Mouse (Mus musculus) embryo, embryonic 10 days (tissue): ENCODE measurements at regions not wholly inside any gene's neighbourhood (a gene's known extent, or its start where the extent isn't known, plus 50 kb on each side); places are given as distances from the start of the nearest gene placed in this dataset.

Source experiments
- DNase-seq: peaks from one replicate; pipeline ENCODE4 v3.0.0-alpha.2; 2015; ENCODE audit warnings: low spot score

DNA sequence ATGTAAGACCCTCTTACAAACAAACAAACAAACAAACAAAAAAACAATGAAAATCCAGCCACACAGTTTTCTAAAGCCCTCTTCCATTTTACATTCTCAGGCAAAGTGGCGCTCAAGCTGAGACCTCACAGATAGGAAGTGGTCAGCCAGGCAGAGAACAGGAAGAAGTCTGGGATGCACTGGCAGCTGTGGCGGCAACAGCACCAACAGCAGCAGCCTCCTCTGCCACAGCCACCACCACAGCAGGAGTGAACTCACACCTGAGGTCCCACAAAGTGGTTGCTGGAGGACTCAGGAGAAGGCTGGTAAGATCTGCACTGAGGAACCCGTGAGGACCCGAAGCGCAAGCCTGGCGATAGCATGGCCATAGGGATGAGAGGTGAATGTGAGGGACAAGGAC lies 156.3 kb downstream of the Grm4 start:
- no peak for DNase-seq

DNA sequence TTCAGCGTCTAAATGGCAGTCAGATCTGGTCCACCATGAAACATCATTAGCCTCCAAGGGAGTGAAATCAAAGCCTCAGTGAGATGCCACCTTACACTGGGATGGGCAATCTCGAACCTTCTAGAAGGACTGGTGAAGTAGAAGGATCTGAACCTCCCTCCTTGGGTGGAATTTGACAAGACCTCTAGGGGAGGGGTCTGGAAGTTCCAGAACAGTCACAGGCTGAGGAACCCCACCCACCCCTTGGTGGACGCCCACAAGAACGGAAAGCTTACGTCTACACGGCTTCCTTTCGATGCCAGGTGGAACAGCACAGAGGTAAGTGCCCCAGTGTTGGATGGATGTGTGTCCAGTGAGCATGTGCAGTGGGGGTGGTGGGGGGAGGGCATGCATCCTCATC lies 156.9 kb downstream of the Grm4 start:
- DNase-seq: no peak

DNA sequence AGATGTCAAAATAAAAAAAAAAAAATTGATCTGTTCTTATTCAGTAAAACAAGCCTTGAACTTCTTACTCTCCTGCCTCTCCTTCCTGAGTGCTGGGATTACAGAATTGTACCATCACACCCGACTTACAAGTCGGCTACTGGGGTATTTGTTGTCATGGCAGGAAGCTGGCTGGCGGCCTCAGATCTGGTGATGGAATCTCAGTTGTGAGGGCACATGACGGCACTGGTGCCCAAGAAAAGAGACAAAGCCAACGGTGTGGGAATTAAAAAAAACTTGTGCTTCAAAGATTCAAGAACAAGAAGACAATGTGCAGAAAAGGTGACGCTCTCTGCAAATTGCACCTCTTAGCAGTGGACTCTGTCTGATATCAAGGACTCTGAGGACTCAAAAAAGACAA lies 157.3 kb downstream of the Grm4 start:
- DNase-seq: no peak

DNA sequence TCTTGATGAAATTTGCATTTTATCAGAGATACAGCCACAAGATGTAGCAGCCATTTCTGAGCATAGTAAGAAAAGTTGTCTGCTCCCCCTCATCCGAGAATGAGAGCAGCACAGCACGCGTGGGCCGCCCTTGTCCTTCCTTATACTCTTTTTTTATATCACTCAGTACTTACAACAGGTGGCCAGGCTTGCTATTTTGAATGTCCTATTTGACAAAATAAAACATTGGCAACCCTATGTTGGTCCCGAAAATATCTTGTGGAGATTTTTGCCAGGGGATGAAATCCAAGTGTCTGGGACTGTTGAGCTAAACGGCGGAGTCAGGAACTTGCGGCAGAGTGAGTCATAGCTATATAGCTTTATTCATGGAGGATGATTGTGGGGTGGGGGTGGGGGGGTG lies 158.0 kb upstream of the Lemd2 start:
- DNase-seq: no peak

DNA sequence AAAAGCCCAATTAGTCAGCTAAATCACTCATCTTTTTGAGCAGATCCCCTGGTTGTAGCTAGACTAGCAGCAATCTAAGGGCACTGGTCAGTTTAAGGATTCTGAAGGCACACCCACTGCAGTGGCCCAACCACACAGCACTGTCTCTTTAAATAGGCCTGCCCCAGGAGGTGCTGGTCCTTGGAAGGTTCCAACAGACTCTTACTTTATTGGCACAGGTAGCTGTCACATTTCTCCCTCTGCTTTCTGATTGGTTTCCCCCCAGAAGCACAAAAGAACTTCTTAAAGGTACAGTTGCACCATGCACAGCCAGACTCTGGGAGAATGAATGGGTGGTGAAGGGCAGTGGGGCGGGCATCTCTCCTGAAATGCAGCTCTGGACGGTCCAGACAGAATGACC lies 157.1 kb upstream of the Lemd2 start:
- no peak for DNase-seq

DNA sequence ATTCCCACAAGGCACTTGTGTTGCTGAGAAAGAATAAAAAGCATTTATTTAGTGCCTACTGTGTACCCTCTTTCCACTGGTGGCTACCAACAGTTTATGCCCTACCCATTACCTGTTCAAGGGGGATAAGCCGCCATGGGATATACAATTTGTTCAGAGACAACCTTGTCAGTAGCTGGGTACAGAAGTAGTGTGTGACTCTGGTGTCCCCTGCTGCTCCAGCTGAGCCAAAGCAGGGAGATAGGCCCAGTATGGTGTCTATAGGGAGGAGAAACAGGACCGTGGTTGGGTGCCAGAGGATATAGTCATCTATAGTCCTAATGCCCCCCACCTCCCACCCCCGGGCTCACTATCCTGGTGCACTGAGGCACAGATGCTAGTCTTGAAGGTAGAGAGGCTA lies 152.6 kb upstream of the Lemd2 start:
- DNase-seq: no peak

DNA sequence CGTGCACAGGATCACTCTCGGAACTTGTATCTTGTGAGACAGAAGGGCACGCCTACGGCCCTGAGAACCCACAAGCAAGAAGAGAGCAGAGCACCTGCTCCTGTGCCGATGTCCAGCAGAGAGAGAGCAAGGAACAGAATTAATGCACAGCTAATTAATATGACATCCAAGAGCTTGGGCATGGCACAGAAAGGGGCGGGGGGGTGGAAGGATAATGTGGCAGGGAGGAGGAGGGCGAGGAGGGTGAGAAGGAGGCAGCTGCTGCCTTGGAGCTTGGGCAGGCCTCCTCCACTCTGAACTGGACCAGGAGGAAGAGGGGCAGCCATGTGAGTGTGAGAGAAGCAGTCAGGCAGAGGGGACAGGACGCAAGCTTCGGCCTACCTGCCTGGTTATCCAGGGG lies 151.4 kb upstream of the Lemd2 start:
- no peak for DNase-seq

DNA sequence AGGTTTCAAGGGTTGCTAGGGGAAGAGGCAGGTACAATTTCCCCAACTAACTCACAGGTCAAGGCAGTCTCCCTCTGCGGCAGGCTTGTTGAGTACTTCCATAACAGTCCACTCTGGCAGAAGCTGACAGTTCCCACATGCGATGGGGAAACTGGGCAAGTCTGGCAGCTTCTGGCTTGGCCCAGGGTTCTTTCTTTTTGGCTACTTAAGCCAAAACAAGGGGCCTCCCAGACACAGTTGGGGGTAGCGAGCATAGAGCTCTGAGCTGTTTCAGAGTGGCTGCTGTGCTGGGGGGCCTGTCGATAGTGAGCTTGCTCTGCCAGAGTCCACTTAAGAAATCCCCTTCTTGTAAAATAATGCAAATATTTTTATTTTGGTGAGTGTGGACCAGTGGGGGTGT lies 150.8 kb upstream of the Lemd2 start:
- DNase-seq: no peak

DNA sequence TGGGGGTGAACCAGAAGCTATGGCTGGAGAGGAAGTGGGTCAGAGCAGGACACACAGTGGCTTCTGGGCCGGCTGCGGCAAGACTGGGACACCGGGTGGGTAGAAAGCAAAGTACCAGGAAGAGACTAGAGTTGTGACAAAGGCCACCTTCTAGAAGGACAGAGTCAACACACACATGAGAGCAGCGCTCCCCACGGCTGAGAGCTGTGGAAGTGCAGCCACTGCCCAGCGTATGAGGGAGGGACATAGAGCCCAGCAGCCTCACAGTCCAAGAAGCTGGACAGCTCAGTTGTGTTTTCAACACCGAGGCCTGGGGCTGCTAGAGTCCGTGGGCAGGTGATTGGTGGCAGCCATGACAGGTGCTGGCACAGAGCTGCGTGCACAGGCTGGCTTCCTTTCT lies 145.6 kb upstream of the Lemd2 start:
- DNase-seq: no peak

DNA sequence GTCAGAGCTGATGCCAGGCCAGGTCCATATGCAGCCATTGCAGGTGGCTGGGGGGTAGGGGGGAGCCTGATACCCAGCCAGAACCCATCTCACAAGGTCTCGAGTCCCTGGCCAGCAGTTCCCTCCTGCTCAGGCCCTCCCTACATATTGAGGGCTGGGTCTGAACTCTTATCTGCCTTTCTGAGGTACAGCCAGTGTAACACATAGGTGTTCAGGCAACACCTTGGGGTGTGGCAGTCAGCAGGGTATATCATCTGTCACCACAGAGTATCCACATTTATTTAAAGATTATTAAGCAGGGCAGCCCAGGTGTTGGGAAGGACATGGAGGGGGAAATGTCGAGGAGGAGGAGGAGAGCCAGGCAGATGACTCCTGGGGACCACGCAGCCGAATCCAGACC lies 145.2 kb upstream of the Lemd2 start:
- no peak for DNase-seq

DNA sequence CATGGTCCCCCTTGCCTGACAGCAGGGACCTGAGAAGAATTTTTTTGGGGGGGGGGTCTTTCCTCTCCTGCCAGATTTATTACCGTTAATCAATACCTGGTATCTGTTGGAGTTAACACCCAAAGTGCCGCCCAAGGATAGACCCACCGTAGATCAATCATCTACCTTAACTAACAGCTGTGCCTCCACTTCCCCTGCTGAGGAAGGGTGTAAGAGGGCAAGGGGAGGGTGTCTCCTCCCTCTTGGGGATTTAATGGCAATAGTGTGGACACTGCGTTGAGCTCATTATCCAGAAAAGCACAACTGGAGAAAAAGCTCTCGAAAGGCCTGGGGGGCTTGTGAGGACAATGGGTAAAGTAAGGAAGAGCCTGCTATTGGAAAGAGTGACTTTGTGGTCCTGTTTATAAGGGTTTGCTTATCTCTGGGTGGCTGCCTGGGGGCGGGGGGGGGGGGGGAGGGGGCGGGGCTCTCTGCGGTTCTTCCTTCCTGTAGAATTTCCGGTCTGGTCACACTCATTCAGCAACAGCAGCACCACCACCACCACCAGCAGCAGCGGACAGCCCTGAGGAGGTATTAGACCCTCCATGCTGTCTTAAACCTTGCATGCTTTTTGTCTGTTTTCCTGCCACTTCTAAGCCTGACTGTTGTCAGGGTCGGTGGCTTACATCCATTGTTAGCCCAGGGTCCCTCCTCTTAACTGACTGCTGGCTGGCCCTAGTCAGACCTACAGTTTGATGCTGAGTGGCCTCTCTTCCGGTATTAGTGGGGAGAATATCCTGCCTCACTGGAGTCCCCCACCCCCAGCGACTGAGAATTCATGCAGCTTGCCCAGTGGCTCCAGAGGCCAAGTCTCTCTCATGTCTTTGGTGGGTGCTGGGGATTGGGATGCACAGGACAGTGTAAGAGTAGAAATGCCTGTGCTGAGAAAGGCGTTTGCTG lies 138.0 kb upstream of the Lemd2 start:
- no peak for DNase-seq

DNA sequence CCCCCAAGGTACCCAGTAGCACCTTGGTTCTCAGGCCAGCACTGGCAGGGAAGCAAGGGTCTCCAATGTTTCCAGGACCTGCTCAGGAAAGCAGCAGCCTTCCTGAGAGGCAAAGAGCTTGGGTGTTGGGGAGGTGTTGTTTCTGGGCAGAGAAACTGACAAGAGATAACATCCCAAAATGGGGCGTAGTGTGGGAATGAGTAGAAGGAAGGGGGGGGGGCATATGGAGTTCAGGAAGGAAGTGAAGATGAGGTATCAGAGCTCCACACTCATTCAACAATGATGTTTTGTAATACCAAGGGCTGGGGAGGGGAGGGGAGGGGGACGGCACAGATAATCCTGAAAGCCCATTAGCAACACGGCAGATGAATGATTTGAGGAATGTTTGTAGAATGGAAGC lies 135.6 kb upstream of the Lemd2 start:
- no peak for DNase-seq

DNA sequence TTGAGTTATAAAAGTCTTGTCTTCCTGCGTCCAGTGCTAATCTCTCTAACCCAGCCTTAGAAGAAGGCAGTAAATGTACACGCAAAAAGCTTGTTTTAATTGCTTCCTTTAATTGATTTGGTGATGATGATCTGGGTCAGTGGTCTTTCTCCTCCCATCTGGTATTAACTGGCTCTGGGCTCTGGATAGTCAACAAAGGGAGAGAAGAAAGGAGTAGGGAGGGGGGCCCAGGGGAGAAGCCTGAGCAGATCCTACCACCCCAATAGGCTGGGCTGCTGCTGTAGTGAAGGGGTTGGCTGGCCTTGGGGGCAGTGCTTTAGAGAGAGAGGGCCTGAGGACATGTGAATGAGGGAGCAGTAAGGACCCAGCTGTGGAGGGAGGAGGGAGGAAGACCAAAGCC lies 135.0 kb upstream of the Lemd2 start:
- no peak for DNase-seq

DNA sequence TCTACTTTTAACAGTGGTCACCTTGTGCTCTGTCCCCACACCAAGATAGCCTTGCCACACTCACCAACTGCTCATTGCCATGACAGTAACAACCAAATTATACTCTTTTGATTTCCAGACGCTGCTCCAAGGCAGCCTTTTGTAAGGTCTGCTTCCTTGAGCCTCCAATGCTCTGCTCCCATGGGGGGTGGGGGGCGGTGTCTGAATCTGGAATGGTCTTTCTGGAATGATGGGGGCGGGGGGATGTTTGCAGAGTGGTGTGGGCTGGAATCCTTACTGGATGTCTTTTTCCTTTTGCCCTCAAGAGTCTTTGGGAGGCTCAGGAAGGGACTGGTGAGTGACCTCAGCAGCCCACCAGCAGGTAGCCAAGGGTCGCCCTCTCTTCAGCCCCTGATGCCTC lies 131.4 kb upstream of the Lemd2 start:
- no peak for DNase-seq

DNA sequence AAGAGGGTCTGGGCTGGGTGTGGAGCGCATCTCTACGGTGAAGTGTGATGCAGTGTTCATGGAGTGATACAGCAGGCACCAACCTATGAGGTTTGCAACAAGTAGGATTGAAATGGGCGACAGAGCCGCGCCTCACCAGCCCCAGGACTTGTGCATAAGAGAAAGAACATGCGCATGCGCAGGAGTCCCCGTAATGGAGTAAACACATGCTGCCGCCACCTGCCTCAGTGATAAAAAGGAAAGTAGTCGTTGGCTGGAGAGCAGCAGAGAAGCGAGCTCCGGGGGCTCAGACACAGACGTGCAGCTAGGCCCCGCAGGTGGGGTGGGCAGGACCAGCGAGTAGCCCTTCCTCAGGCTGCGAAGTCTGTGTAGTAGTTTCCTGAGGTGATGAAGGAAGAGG lies 129.3 kb upstream of the Lemd2 start:
- no peak for DNase-seq

DNA sequence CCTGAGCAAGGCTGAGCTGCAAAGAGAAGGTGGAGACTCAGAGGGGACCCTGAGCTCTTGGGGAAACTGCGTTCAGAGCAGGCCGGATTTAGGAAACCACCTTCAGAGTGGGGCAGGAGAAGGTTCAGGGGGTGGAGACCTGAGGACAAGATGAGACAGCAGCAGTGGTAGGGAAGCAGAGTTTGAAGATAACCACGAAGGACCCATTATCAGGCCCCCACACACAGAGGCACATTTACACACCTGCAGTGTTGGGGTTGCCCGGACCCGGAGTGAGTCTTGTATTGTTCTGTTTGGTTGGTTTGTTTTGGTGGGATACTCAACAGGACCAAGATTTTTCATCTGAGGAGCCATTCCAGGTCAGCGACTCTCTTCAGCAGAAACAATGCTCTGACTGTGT lies 128.9 kb upstream of the Lemd2 start:
- DNase-seq: no peak

DNA sequence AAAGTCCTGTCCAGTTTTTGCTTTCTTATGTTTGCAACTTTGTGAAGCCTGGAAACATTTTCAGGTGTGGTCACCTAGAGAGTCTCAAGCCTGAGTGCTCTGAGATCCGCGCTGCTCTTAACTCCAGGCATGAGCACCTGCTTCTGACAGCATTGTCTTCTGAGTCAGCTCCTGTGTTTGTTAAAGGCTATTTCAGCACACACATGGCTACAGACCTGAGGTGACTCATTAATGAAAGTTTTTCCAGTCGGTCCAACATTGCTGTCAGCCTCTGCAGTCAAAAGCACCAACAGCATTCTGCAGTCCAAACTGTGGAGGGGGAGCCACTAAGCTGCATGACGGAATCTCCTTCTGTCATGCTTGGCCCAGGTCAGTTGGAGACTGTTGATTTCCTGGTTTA lies 127.8 kb upstream of the Lemd2 start:
- no peak for DNase-seq

DNA sequence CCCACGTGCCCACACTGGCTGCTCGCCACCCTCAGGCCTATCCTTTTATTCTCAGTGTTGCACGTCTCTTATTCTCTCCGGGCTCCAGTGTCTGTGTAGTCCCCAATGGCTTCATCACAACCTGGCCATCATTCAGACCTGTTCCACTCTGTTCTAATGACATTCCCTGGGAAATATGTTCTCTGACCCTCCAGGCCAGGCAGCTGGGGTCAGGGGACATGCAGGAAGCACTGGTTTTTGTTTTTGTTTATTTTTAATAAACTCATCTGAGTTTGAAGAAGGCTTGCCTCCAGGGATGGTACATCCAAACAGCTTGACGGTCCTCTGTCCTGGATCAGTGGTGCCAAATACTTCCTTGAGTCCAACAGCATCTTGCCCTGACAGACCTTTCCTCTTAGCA lies 127.4 kb upstream of the Lemd2 start:
- no peak for DNase-seq

DNA sequence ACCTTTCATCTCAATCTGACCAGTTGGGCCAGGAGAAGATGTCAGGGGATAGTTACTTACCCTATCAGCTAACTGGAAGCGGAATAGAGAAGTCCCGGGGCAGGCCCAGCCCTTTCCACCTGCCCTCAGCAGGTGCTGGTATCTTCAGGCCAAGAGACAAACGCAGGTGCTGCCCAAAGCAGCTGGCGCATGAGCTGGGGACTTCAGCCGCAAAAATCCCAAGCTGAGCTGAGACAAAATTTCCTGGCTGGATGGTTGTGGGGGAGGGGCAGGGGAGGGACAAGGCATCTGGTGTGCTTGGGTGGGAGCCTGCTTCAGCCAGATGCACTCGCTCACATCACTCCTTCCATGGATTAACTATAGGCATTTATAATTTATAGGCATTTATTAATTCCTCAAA lies 125.5 kb upstream of the Lemd2 start:
- no peak for DNase-seq

DNA sequence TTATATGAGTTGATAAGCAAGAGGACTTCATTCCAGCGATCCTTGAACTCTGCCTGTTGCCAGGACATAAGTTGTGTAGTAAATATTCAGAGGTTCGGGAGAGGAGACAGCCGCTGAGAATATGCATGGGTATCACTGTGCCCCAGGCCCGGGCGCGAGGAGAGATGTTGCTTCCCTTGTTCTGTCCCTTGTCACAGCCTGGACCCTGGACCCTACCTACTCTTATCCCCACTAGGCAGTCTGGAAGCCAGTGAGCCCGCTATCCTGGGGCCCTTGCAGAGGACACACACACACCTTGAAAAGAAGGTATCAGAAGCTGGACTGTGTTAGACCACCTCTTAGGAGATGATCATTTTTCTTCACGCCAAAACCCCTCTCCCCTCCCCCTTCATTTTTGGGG lies 124.9 kb upstream of the Lemd2 start:
- no peak for DNase-seq

DNA sequence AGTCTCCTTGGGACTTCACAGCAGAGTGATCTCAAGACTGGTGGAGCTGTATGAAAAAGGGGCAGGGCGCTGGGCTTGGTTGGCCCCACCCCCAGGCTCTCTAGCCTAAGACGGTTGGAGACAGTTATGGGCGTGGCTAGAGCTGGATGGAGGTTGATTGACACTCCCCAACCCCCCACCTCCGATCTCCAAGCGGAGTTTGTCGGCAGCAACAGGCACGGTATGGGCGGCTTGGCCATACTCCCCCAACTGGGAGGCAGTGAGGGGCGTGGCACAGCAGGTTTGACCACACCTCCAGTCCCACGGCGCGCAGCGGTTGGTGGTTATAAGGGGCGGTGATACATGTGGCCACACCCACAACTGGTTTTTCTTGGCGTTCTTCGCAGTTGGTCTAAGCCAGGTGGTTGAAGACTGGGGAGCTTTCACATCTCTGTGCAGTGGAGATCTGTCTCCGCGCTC lies 120.8 kb upstream of the Lemd2 start:
- DNase-seq: peak; percentile 94

DNA sequence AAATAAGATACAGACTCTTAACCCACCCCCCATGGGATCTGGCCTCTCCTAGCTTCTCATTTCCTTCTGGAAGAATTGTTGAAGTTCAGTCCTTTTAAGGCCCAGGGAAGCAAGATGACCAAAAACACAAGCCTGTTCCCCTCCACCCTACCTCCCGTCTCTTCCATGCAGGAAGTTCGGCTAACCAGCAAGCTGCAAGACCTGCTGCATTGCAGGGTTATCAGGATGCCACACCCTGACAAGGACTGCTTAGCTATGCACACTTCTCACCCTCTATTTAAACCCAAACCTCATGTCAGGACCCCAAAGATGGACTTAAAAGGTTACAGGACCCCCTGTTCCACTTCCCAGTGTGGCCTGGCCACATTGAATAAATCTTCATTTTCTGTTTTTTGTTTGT lies 119.2 kb upstream of the Lemd2 start:
- DNase-seq: no peak

DNA sequence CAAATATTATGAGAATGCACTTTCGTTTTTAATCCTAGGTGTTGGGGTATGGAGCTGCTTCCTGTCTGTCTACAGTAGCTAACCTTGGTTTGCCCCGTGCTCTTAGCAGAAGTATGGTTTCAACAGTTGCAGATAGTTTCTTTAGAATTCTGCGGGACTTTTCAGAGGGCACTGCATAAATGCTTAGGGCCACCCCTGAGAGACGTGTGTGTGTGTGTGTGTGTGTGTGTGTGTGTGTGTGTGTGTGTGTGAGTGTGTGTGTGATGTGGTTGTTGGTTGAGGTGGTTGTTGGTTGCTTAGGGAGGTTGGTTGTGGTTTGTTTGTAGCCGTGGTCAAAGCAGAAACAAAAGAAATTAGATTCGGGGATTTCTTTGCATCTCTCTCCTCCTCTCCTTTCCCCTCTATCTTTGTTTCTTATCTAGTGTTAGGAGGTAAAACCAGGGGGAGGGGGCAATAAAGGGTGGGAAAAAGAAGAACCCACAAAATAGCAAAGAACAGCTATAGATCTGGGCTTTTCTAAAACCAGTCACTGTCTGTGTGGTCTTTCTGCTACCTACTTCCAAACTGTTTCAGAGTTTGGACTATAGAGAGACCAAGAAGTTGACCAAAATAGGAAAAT lies 118.7 kb upstream of the Lemd2 start:
- no peak for DNase-seq
